ENCODE assay signal across 13 mouse cellular contexts in the genomic region with DNA sequence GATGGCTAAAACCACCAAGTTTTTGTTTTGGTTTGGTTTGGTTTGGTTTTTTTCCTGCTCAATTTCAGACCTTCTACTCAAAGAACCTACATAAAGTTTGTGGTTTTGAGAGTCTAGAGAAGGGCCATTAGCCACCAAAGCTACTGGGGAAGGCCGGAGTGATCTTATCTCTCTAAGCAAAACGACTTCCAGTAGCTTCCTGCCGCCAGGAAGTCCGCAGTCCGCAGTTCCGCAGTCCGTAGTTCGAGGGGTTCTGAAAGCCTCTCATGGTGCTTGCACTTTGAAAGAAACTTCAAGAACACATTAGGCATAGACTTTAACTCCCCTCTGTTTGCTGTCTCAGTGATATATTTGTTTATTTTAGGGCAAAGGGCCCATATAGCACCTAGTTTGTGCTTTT.
A peak's percentile ranks its signal among the peaks of the same experiment; 100 is the strongest.
DNase-seq lines count a peak whose midpoint lies in the region; ATAC-seq lines count a peak whose summit lies in the region.
"Had no signal": no experiment of that assay in that cellular context is flagged by ENCODE, and none has a peak within 500 bp of the region (broad histone marks: within the 10 kb centered on the region; RNA-seq: fewer than 3 reads in every experiment).

No protein-coding gene starts in this region.

- no peak overlapping the region for H3K4me3 ChIP-seq in kidney, embryonic 16.5 days (ENCODE audit: low read length)

- 3% methylated on average over 8 of the region's 8 CpGs for WGBS in kidney, embryonic 16.5 days

- H3K9me3 ChIP-seq in kidney, embryonic 16.5 days (ENCODE audit: low read length) = no peaks in the 10 kb centered on the region

- no peaks in the 10 kb centered on the region for H3K36me3 ChIP-seq in kidney, embryonic 16.5 days (ENCODE audit: insufficient read depth, low read length)

- H3K4me2 ChIP-seq in kidney, embryonic 16.5 days (replicated peaks; ENCODE audit: low read depth, low read length) = no peak overlapping the region
- H3K4me2 ChIP-seq: liver, embryonic 11.5 days had no signal

- 0 out of 2 replicates have a peak overlapping the region, but pooled peaks have one; percentile 7 for H3K27ac ChIP-seq in kidney, embryonic 16.5 days (ENCODE audit: low read length)

- H3K27me3 ChIP-seq in kidney, embryonic 16.5 days (ENCODE audit: insufficient read depth, low read length) = no peaks in the 10 kb centered on the region
- H3K27me3 ChIP-seq: CH12.LX had no signal

- ATAC-seq in kidney, embryonic 16.5 days (ENCODE audit: low FRiP score, low TSS enrichment) = no peak

- H3K4me1 ChIP-seq in kidney, embryonic 16.5 days (ENCODE audit: insufficient read depth, low read length) = peaks cover 36% of the 10 kb centered on the region

- peak; percentile 27 for DNase-seq in embryo, embryonic 10 days (ENCODE audit: low spot score)
- no peak for DNase-seq in embryo, embryonic 11 days
- DNase-seq in kidney, postnatal 14 days = no peak
- peak; percentile 51 for DNase-seq in R1 (ENCODE audit: low read depth, low spot score)
- DNase-seq in lung, postnatal 4 days = peak; percentile 22 to 43
- no peak for DNase-seq in thymus, postnatal 14 days
- DNase-seq in urinary bladder, adult 2 months (ENCODE audit: low spot score) = no peak
- DNase-seq: gastrocnemius, postnatal 10 days; left cerebral cortex, postnatal 4 days; thymus, adult 2 months had no signal

- H3K9ac ChIP-seq in kidney, embryonic 16.5 days (replicated peaks; ENCODE audit: low read length) = no peak overlapping the region

Comparison
In these comparisons a context has a peak if more than half of its experiments do, and no peak if none do; other contexts are left out.
1. DNase-seq: peak in embryo, embryonic 10 days (single experiment), R1 (single experiment) and lung, postnatal 4 days (2 of 2); none in embryo, embryonic 11 days (single experiment), kidney, postnatal 14 days (single experiment), thymus, postnatal 14 days (single experiment) and urinary bladder, adult 2 months (single experiment).